Mouse (Mus musculus) heart, postnatal 25 days (tissue): ENCODE measurements at regions not wholly inside any gene's neighbourhood (a gene's known extent, or its start where the extent isn't known, plus 50 kb on each side); places are given as distances from the start of the nearest gene placed in this dataset.
A peak's percentile ranks its signal among the peaks of the same experiment; 100 is the strongest.
"Not testable (repeated sequence)": the region's sequence is repeated elsewhere in the genome, so short reads cannot be mapped to it uniquely, and the experiment has no call there.

Source experiments
- DNase-seq: peaks from one replicate; pipeline ENCODE4 v3.0.0; 2022; ENCODE audit warnings: low spot score
- intact Hi-C: fragments of 180-260 bp; cut with DNase I; formaldehyde crosslinking; loops from one replicate; pipeline ENCODE4 v1.15.1; 2025

GRCm38 (mm10) chr9:32937391-32937790 lies 301.4 kb downstream of the Ets1 start:
- intact Hi-C loops, result loop anchor here (5.0 to 10.0 kb wide), 3 partner anchors 53 to 220 kb away; no protein-coding TSS in a partner anchor
- no peak for DNase-seq

GRCm38 (mm10) chr9:32938857-32939256 lies 302.8 kb downstream of the Ets1 start:
- DNase-seq, result no peak
- intact Hi-C loops, result loop anchor here (1.0 to 10.0 kb wide), 4 partner anchors 54 to 349 kb away; no protein-coding TSS in a partner anchor

GRCm38 (mm10) chr9:32939626-32940025 lies 303.6 kb downstream of the Ets1 start:
- intact Hi-C loops, result loop anchor here (1.0 to 10.0 kb wide), 10 partner anchors 55 to 532 kb away; no protein-coding TSS in a partner anchor
- no peak for DNase-seq

GRCm38 (mm10) chr9:32940111-32940813 lies 304.2 kb downstream of the Ets1 start:
- peak; percentile 60 for DNase-seq
- intact Hi-C loops, result loop anchor here (2.0 to 5.0 kb wide), 6 partner anchors 141 to 533 kb away; no protein-coding TSS in a partner anchor

GRCm38 (mm10) chr9:32940919-32941767 lies 305.1 kb downstream of the Ets1 start:
- DNase-seq, result no peak
- intact Hi-C loops, result loop anchor here (2.0 to 5.0 kb wide), 6 partner anchors 140 to 534 kb away; no protein-coding TSS in a partner anchor

GRCm38 (mm10) chr9:32941768-32942030 lies 305.7 kb downstream of the Ets1 start:
- DNase-seq, result no peak
- intact Hi-C loops, result loop anchor here (2.0 to 5.0 kb wide), 6 partner anchors 139 to 534 kb away; no protein-coding TSS in a partner anchor

GRCm38 (mm10) chr9:32947221-32947620 lies 311.2 kb downstream of the Ets1 start:
- DNase-seq, result no peak
- intact Hi-C loops, result loop anchor here (5.0 kb wide), 1 partner anchor 50 kb away; no protein-coding TSS in a partner anchor

GRCm38 (mm10) chr9:32949036-32949435 lies 313.0 kb downstream of the Ets1 start:
- intact Hi-C loops, result loop anchor here (5.0 kb wide), 1 partner anchor 48 kb away; no protein-coding TSS in a partner anchor
- no peak for DNase-seq

- DNase-seq, result no peak
- intact Hi-C loops, result no loop called here
Measured at GRCm38 (mm10) chr9:32958716-32959115, 322.7 kb downstream of the Ets1 start.

- intact Hi-C loops, DNase-seq: not testable (repeated sequence)
Measured at GRCm38 (mm10) chr9:32959468-32959867, 323.4 kb downstream of the Ets1 start.

- intact Hi-C loops, result loop anchor here (5.0 kb wide), 1 partner anchor 115 kb away; no protein-coding TSS in a partner anchor
- no peak for DNase-seq
Measured at GRCm38 (mm10) chr9:32962679-32963205, 326.7 kb downstream of the Ets1 start.

- intact Hi-C loops, result no loop called here
- no peak for DNase-seq
Measured at GRCm38 (mm10) chr9:32968446-32968845, 332.4 kb downstream of the Ets1 start.

- DNase-seq, result no peak
- intact Hi-C loops, result no loop called here
Measured at GRCm38 (mm10) chr9:32971421-32971820, 335.4 kb downstream of the Ets1 start.

GRCm38 (mm10) chr9:32971926-32972325 lies 335.9 kb downstream of the Ets1 start:
- DNase-seq, result no peak
- intact Hi-C loops, result no loop called here

- no peak for DNase-seq
- intact Hi-C loops, result no loop called here
Measured at GRCm38 (mm10) chr9:32972431-32973052, 336.5 kb downstream of the Ets1 start.

- intact Hi-C loops, result no loop called here
- DNase-seq, result no peak
Measured at GRCm38 (mm10) chr9:32977732-32978131, 341.7 kb downstream of the Ets1 start.

- intact Hi-C loops, result no loop called here
- DNase-seq, result no peak
Measured at GRCm38 (mm10) chr9:32980846-32981245, 344.8 kb downstream of the Ets1 start.

GRCm38 (mm10) chr9:32983182-32983581 lies 347.2 kb downstream of the Ets1 start:
- intact Hi-C loops, result no loop called here
- no peak for DNase-seq

GRCm38 (mm10) chr9:32986836-32987673 lies 351.0 kb downstream of the Ets1 start:
- intact Hi-C loops, result no loop called here
- DNase-seq, result peak; percentile 25
